Mouse (Mus musculus): ENCODE results near the gene Ampd1. TPM values are rescaled to one million over a fixed set of nuclear protein-coding genes. Genes with fewer than 3 reads are reported as not detected.

Ampd1 gene
- total RNA-seq, 1 experiment from 2014 or later: not detected

DNA sequence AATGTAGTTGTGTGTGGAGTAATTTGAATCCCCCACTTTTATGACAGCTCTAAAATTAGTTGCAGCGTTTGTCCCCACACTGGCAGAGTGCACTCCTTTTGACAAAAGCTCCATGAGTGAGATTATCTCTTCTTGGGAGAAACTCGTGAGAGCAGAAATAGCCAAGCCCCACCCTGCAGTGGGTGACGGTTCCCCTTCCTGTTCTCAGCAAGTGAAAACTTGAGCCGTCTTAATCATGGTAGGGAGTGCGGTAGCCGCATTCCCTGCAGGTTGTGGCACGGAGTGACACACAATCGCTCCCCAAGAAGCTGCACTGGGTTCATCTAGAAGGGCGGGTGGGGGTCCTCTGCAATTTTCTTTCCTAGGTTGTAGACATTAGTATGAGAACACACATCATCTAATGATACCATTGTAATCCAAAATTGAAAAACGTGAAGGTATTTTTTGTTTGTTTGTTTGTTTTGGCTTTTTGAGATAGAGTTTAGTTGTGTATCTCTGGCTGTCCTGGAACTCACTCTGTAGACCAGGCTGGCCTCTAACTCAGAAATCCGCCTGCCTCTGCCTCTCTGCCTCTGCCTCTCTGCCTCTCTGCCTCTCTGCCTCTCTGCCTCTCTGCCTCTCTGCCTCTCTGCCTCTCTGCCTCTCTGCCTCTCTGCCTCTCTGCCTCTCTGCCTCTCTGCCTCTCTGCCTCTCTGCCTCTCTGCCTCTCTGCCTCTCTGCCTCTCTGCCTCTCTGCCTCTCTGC is 66.5 kb downstream of the Ampd1 start:
- ATAC-seq (replicated peaks in 1 of 2; ENCODE audit: insufficient read depth in 1 of 2, low FRiP score in 2 of 2, low TSS enrichment in 1 of 2, low read depth in 1 of 2, poor library complexity in 2 of 2, severe bottlenecking in 2 of 2): peak; percentile 73 to 88

- 0 out of 4 replicates have a peak, but pooled peaks of 1 of the 2 experiments have one; percentile 40 for ATAC-seq (replicated peaks in 1 of 2; ENCODE audit: insufficient read depth in 1 of 2, low FRiP score in 2 of 2, low TSS enrichment in 1 of 2, low read depth in 1 of 2, poor library complexity in 2 of 2, severe bottlenecking in 2 of 2)
Measured at GRCm38 (mm10) chr3:103141287-103141686, 67.5 kb downstream of the Ampd1 start.

- ATAC-seq (replicated peaks in 1 of 2; ENCODE audit: insufficient read depth in 1 of 2, low FRiP score in 2 of 2, low TSS enrichment in 1 of 2, low read depth in 1 of 2, poor library complexity in 2 of 2, severe bottlenecking in 2 of 2): peak in 1 of 2 experiments; percentile 29; a peak in 1 of 4 replicates
Measured at GRCm38 (mm10) chr3:103142366-103142765, 68.6 kb downstream of the Ampd1 start.

- ATAC-seq (replicated peaks in 1 of 2; ENCODE audit: insufficient read depth in 1 of 2, low FRiP score in 2 of 2, low TSS enrichment in 1 of 2, low read depth in 1 of 2, poor library complexity in 2 of 2, severe bottlenecking in 2 of 2): no peak
Measured at GRCm38 (mm10) chr3:103145336-103145735, 71.5 kb downstream of the Ampd1 start.

GRCm38 (mm10) chr3:103145791-103146190 is 72.0 kb downstream of the Ampd1 start:
- ATAC-seq (replicated peaks in 1 of 2; ENCODE audit: insufficient read depth in 1 of 2, low FRiP score in 2 of 2, low TSS enrichment in 1 of 2, low read depth in 1 of 2, poor library complexity in 2 of 2, severe bottlenecking in 2 of 2): no peak

- no peak for ATAC-seq (replicated peaks in 1 of 2; ENCODE audit: insufficient read depth in 1 of 2, low FRiP score in 2 of 2, low TSS enrichment in 1 of 2, low read depth in 1 of 2, poor library complexity in 2 of 2, severe bottlenecking in 2 of 2)
Measured at GRCm38 (mm10) chr3:103146330-103147166, 72.7 kb downstream of the Ampd1 start.

DNA sequence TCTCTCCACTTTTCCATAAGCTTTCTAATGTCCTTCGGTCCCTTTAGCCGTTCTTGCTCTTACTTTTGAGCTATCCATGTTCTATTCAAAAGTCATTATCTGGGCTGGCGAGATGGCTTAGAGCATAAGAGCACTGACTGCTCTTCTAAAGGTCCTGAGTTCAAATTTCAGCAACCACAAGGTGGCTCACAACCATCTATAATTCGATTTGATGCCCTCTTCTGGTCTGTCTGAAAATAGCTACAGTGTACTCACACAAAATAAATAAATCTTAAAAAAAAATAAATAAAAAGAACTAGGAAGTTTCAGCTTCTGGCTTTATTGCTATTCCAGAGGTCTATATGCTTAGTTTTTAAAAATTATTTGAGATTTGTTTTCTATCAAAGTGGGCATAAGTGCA is 74.0 kb downstream of the Ampd1 start:
- ATAC-seq (replicated peaks in 1 of 2; ENCODE audit: insufficient read depth in 1 of 2, low FRiP score in 2 of 2, low TSS enrichment in 1 of 2, low read depth in 1 of 2, poor library complexity in 2 of 2, severe bottlenecking in 2 of 2): no peak

- no peak for ATAC-seq (replicated peaks in 1 of 2; ENCODE audit: insufficient read depth in 1 of 2, low FRiP score in 2 of 2, low TSS enrichment in 1 of 2, low read depth in 1 of 2, poor library complexity in 2 of 2, severe bottlenecking in 2 of 2)
Measured at GRCm38 (mm10) chr3:103148941-103149340, 75.1 kb downstream of the Ampd1 start.

Other genes with a start within 250 kb of the Ampd1 start
- not detected in 2 replicates for gene Sycp1, start 137.9 kb upstream of the Ampd1 start, total RNA-seq (2017)
- not detected in 2 replicates for gene Nr1h5, start 109.9 kb upstream of the Ampd1 start, total RNA-seq (2017)
- 15.2 and 15.6 TPM in 2 replicates for gene Sike1, start 78.3 kb upstream of the Ampd1 start, total RNA-seq (2017)
- 647 and 780 TPM in 2 replicates for gene Csde1, start 53.6 kb upstream of the Ampd1 start, total RNA-seq (2017)
- gene Nras, start 15.7 kb upstream of the Ampd1 start, total RNA-seq (2017): 82.8 and 104 TPM in 2 replicates
- 1.6 and 1.8 TPM in 2 replicates for gene Dennd2c, start 28.6 kb downstream of the Ampd1 start, total RNA-seq (2017)
- gene Bcas2, start 97.6 kb downstream of the Ampd1 start, total RNA-seq (2017): 169 and 219 TPM in 2 replicates
- 65.0 and 87.2 TPM in 2 replicates for gene Trim33, start 205.3 kb downstream of the Ampd1 start, total RNA-seq (2017)

Measured in hematopoietic stem cell, adult 5-6 weeks (primary cell).